Mouse (Mus musculus): ENCODE measurements around the gene Bend4.

Bend4 gene

DNA sequence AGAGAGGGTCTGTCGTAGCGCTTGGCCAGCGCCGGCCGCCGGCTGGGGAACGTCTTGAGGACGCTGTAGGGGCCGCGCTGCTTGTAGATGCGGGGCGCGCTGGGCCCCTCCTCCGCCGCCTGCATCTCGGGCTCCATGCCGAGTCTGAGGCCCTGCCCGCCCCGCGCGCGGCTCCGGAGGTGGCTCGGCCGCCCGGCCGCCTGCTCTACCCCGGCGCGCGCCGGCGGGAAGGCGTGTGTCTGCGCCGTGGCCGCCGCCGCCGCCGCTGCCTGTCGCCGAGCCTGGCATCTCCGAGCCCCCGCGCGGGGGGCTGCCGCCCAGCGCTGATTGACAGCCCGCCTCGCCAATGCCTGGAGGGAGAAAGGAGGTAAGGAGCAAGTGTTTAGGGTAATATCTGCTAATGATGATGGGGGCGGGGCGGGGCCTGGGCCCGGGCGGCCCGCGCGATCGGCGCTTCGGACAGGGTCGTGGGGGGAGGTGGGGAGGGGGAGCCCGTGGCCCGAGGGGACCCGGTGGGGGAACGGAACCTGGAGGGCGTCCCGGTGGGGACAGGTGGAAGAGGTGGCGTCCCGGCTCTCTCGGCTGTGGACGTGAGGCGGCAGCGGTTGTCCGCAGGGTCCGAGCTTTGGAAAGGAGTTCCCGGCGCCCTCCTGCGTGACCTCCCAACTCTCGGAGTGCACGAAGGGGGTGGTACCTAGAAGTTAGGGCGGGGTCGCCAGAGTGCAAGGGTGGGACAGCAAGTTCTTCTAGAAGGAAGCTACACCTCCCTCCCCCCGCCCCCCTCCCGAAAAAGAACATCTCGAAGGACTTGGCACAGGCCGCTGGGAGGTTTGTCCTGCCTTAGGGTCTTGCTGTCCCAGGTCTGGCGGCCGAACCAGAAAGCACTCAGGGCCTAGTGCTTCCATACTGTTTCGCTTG, at the start of gene Bend4:
Bend4 (minus strand) TSS at position 868 of the 918 bp plus-strand sequence.
- peak; percentile 33 to 70 for DNase-seq (ENCODE audit: low spot score in 2 of 2)

DNA sequence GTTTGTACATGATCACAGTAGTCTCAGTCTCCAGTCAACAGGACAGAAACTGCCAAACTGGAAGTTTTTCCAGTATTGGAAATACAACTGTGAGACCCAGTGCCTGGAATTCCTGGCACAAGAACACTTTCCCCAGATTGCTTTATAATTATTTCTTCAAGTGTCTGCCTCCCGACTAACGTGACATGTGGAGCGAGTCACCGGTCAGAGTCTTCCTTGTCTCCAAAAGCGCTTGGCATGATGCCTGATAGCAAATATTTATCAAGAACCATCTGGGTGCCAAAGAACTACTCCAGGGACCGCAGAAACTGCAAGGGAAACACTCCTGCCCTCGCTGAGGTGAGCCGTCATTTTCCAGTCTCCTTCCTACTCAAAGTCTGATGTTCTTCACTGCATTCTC, 45.6 kb upstream of the Bend4 start:
- no peak for DNase-seq (ENCODE audit: low spot score in 2 of 2)

DNA sequence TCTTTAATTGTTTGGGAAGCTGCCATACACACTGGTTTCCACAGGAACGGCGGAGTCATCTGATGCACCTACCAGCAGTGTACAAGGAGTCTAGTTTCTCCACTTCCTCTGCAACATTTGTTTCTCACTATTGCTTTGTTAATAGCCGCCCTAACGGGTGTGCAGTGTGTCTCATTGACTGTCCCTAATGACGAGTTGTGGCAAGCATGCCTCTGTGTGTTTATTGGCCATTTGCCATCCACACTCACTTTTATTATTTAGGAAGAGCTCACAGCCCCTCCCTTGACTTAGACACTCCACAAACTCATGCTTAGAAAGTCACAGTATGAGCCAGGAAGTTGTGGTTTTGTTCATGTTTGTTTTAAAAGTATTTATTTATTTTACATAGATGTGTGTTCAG, 45.0 kb upstream of the Bend4 start:
- DNase-seq (ENCODE audit: low spot score in 2 of 2), result no peak

DNA sequence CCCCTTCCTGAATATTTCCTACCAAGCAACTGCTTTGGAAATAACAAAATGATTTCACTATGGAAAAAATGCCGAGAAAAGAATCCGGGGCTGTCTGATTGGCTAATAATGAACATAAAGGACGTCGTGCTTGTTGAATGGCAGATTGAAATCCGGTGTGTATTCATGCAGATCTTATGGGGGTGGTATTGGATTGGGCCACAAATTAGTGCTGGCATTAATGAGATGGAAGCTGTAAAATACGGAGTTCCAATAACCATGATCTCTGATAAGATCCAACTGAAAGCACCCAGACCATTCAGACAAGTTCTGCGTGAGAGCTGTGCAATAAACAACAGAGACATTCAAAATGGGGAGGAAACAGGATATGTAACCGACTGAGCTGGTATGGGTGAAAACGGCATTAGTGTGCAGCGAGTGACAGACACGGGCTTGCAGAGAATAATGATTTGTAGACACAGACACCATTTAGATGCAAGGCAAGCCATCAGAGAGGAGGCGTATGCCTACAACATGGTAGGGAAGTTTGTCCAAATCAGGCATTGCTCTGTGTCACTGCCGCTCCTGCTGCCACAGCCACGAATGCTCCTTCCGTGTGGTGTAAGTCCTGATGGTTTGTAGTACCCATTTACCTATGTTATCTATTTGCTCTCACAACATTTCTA, 38.9 kb upstream of the Bend4 start:
- no peak for DNase-seq (ENCODE audit: low spot score in 2 of 2)

DNA sequence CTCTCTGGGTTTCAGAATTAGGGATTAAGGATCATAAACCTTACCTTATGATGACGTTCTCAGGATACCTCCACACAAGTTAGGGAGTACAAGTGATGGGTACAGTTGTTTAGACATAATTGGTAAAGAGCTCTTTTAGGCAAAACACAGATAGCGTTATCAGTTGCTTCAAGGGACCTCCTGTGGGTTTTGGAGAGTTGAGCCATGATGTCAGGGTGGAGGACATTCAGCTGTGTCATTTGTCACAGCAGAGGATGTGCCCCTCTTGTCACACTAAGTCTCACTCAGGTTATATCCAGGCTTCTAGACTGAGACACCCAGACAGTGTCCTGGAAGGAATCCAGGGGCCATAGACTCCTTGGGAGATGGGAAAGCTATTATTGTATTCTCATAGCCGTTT, 36.8 kb upstream of the Bend4 start:
- DNase-seq (ENCODE audit: low spot score in 2 of 2), result no peak

DNA sequence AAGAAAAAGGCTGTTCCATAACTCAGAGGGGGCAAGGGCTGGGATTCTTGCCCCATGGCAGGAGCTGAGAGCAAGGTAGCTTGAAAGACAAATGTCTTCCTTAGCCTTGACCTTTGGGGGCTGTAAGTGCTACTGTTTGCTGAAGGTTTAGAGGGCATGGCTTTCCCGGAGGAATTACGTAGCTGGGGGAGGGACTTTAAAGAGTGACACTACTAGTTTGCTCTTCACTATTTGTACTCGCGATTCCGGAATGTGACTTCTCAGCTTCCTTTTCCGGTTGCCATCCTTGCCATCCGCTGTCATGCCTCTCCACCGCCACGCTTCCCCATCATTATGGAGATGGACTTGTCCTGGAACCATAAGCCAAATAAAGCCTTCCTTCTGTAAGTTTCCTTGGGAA, 35.5 kb upstream of the Bend4 start:
- DNase-seq (ENCODE audit: low spot score in 2 of 2), result no peak

DNA sequence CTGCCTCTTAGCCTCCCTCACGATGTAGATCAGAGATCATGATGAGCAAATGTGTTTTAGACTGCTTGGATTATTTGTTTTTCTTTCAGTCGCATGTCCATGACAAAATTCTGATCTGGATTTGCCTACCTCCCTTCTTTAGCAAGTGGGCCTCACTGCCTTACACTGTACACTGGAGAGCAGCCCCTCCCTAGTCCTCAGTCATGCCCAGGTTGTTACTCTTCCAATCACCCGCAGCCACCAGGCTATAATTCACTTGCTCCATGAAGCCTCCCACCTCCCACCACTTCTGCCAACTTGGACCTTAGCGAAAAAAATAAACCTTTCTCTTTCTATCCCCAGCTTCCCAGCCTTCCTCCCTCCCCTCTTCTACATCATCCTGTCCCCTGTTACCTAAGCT, 34.2 kb upstream of the Bend4 start:
- DNase-seq (ENCODE audit: low spot score in 2 of 2), result no peak

DNA sequence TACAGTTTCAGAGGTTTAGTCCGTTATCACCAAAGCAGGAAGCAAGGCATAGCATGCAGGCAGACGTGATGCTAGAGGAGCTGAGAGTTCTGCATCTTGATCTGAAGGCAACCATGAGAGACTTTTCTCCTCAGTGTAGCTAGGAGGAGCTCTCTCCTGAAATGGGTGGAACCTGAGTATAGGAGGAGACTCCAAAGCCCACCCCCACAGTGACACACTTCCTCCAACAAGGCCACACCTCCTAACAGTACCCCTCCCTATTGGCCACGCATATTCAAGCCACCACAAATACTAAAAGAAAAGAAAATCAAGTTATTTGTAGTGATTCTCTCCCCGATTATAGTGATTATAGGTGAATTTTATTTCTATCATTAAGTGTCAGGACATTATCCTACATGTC, 28.7 kb upstream of the Bend4 start:
- no peak for DNase-seq (ENCODE audit: low spot score in 2 of 2)

DNA sequence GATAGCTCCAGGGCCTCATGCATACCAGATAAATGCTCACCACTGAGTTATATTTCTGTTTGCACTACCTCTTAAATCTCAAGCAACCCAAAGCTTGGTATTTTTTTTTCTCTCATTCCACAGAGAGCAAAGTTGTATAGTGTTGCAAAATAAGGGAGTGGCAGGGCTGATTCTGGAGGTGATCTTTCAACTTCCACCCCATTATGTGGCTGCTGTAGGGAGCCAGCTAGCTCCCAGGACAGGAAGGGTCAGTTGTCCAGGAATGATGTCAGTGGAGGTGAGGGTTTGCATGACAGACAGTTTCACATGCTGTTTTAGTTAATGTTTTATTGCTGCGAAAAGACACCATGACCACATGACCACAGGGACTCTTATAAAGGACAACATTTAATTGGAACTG, 26.2 kb upstream of the Bend4 start:
- DNase-seq (ENCODE audit: low spot score in 2 of 2), result no peak

DNA sequence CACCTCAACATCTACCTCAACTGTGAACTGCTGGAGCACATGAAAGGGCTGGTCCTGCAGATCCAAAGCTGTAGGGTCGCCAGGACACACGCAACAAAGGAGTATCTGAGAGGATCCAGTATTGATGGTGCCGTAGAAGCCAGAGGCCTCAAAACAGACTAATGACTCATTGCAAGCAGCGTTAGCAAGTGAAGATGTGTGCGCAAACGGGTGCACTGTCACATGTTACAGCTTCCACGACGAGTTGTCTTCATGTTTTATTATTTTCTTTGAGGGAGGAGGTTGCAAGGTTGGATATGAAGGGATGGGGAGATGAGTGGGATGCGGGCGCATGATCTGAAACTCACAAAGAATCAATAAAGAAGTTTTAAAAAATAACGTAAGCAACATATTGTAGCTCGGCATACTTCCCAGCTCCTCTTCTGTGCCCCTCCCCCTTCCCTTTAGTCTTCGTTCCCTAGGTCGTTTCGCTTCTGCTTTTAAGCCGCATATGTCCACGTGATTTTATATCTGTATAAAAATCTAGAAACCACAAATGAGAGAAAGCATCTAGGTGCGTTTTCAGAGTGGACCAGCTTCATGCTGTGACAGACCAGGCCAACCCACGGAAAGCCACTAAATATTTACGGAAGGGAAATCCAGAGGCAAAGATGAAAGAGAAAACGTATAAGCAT, 22.0 kb upstream of the Bend4 start:
- DNase-seq (ENCODE audit: low spot score in 2 of 2), result no peak

DNA sequence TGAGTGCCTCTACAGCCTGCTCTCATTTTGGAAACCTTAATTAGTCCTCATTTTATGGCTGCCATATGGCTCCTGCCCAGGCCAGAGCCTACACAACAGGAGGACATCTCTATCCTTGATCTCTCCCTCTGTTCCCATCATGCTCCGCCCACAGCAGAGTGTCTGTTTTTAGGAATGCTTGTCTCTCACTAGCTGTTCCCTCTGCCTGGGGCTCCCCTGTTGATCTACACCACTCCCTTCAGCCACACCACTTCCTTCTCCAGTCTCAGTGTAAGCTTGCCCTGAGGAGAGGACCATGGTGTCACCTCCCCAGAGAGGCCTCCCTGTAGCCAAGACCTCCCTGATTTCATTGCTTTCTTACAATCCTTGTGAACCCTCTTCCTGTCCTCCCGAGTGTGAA, 18.4 kb upstream of the Bend4 start:
- peak in 1 of 2 experiments; percentile 24 for DNase-seq (ENCODE audit: low spot score in 2 of 2)

DNA sequence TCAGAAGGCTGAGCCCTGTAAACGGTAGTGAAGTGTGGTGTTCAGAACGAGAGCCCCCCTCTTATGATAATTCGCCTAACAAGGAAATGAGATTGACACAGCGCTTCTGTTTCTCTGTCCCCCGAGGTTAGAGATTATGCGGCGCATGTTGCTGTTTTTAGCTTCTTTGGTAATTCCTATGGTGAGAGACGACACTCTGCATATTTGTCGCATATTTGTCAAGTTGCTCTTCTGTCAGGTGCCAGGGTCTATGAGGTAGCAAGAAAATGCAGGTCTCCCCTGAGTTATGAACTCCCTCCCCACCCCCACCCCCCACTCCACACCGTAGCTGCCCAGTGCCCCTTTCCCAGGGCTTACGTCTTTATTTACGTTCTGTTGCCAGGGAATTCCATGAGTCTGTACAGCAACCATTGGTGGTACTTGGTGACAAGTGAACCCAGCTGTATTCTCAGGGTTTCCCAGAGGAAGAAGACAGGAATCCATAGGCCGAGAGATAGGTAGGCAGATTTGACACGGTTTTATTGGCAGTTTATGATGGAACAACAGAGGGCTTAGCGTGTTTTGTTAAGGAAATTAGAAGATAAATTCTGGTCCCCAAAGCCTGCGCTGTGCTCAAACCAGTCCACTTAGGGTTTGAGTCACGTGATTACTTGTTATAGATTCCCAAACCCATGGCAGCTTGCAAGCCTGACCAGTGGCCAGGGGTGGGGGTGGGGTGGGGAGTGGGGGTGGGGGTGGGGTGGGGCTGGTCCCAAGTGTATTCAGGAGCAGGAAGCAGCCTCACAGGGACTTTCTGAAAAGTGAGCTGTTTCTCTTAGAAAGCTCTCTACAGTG, 16.3 kb upstream of the Bend4 start:
- DNase-seq (ENCODE audit: low spot score in 2 of 2), result no peak

DNA sequence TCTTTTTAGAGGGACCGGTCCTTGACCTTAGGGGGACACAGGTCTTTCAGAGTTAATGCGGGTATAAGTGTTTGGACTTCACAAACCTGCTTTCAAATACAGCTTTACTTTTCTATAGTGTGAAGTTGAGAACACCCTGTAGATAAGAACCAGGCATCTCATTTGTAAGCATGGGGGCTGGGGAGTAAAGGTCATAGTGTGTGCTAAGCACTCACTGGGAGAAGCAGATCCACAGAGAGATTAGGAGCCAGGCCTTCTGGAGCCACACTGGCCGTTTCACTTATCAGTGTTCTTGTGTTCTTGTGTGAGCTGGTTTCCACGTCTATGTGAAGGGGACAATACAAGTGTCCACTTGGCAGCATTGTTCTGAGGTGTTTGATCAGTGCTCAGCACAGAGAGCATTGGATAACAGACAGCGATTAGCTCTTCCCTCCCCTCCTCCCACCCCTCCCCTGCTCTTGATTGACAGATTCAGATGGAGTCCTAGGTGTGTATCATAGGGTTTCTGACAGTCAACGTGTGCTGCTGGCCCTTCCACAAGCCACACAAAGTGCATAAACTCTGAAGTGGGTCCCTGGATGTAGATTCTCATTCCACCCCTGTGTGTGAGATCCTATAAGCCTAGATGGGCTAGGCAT, 14.8 kb upstream of the Bend4 start:
- no peak for DNase-seq (ENCODE audit: low spot score in 2 of 2)

DNA sequence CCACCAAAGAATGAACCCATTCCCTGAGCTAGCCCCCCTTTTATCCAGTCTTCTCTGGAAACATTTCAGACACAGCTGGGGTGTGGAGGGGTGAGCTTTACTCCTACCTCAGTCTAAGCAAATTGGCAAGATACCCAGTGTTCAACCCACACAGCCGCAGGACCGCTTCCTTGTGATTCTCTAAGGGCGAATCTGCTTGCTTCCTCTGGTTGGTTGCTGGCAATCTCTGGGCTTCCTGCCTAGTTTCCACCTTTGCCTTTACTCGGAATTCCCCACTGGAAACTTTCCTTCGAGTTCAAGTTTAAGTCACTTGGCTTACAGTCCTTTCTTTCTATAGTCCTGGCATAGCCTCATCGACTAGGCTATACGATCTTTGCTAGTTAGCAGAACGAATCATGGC, 12.5 kb upstream of the Bend4 start:
- DNase-seq (ENCODE audit: low spot score in 2 of 2), result peak in 1 of 2 experiments; percentile 34

DNA sequence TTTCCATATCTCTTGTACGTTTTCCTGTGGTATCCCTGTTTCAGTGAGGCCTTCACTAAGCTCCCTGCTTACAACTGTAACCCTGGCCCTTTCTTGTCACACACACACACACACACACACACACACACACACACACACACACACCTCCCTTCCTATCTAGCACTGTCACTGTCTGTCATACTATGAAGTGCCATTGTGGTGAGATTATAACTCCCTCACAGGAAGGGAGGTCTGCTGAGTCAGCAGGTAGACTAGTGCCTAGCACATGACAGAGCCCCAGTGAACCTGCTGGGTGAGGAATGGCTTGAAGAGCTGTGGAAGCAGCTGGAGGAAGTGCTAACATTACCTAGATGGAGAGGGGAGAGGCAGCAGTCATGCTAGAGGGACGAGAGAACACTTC, 9.3 kb upstream of the Bend4 start:
- no peak for DNase-seq (ENCODE audit: low spot score in 2 of 2)

DNA sequence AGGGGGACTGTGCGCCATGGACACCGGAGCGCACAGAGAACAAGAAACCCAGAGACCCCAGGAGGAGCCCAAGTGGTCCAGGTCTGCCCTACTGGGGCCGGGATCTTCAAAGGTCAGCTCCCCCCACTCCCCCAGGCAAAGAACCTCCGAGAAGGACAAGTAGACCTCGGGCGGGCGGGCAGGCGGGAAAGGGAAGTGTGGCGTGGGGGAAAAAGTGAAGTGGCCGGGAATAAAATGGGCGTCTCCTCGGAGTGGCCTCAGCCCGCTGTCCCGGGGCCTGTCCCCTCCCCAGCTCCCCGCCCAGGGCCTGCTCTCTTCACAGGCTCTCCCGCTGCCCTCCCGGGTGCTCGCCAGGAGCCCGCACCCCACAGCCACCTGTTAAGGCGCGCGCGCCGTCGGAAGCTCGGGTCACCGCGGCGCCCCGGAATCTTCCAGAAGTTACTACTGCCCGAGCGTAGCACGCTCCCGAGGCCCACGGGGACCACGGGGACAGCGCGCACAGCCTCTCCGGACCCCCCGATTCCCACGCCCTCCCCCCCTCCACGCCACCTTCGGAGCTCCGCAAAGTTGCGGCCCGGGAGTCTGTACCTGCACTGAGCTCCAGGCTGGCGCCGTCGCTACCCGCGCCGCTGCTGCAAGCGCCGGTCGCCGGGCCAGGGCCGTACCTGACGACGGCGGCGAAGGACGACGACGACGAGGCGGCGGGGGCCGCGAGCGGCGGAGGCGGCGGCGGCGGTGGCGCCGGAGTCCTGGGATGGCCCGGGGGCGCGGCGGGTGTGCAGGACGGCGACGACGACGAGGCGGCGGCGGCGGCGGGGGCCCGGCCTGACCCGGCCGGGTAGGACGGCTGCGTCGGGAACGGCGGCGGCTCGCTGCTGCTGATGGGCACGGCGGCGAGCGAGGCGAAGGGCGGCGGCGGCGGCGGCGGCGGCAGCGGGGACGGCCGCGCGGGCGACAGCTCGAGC, 1.4 kb downstream of the Bend4 start:
- no peak for DNase-seq (ENCODE audit: low spot score in 2 of 2)

DNA sequence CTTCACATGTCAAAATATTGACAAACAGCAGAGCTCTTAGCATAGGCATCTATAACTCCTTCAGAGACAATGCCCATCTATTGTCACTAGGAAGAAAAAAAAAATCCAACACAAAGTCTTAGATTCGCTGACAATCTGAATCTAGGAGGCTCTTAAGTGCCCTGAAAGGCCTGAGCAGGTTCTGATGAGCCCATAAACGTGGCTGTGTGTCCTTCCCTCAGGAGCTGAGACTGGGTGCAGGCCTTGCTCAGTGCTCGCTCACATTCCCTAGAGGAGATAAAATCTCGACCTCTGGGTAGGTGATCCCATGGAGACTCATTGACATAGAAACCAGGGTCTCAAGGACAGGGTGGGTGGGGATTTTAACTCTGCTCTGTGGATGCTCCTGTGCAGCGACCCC, 2.1 kb downstream of the Bend4 start:
- no peak for DNase-seq (ENCODE audit: low spot score in 2 of 2)

DNA sequence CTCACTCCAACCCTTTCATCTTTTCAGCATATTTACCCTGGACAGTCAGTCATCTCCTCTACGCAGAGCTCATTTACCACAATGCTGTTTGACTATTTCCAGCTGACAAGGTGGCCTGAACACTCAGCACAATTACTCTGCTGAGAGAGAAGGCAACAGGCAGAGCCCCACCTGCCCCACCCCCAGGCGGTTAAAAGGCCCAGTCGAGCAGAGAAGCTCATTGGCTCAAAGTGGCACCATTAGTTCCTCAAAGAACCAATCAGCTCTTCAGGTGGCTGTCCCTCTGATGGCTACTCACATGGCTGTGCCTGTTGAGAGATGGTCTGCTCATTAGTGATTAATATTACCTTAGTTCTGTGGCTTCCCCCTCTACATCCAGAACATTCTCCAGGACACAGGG, 3.5 kb downstream of the Bend4 start:
- DNase-seq (ENCODE audit: low spot score in 2 of 2), result no peak

DNA sequence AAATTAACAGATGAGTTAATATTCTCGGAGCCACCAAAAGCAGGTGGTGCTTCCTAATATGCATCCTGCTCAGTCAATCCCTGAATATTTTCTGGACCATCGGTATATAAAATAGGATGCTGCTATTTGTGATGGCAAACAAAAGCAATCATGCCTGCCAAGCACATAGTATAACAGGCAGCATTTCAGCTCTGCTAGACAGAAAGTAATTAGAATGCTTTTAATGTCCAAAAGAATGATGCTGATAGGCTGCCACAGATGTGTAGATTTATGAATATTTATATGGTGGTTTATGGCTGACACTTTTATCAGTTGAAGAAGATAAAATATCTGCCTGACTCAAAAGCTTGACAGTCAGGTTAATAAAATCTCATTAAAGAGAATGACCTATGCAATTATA, 4.1 kb downstream of the Bend4 start:
- no peak for DNase-seq (ENCODE audit: low spot score in 2 of 2)

DNA sequence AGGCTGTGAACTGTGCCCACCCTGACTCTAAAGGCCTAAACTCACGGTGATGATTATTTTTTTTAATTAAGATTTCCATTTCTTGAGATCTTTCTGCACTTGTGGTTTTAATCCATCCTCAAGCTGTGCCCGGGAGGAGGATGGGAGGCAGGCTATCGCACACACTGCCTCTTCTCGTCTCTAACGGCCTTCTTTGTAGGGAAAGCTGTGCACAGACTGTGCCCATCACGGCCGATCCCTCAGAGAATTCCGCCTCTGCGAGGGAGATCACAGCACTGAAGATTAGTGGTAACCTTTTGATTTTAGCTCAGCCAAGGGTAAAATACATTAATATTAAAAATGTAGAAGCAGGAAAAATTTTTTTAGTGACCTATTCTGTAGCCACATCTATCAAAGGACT, 4.8 kb downstream of the Bend4 start:
- DNase-seq (ENCODE audit: low spot score in 2 of 2), result no peak

Data from left cerebral cortex, adult 9 months (tissue).